Mouse (Mus musculus) urinary bladder, postnatal 36 days (tissue): ENCODE results near the gene Atf7ip.

ENCODE experiments used
- DNase-seq, 2 experiments: peaks; one replicate each; pipeline ENCODE4 v3.0.0; 2022; ENCODE audit warnings: low spot score in 2 of 2, mixed read lengths in 1 of 2

The Atf7ip gene

DNA sequence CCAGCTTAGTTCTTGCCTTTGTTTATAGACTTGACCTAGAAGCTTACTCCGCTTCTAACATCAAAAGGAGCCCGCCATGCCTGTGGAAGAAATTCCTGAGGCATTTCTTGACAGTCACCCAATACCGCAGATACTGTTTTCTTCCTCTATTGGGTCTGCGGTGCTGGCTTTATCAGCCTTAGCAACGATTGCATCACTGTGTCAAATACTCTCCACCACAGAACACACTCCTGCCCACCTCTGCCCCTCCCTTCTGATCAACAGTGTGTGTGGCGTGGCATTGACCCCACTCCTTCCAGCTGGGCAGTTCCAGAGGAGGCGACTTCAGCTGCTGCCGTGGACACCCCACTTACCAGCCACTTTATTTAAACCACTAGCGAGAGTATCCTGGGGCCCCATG, 139.8 kb downstream of the Atf7ip start:
- DNase-seq = no peak

DNA sequence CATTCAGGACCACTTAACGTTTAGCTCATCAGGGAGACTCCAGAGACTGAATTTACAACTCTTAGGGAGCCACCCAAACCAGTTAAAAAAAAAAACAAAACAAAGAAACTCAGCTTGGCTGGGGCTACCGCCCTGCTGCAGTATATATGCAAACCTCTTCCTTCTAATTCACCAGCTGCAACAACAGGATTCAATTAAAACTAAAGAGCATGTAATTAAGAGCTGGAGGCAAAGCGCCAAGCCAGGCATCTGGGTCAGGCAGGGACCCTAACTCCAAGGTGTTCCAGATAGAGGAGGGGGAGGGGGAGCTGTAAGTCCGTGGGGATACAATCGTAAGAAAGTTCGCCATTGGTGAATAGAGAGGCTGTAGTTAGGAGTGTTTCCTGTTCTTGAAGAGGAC, 140.2 kb downstream of the Atf7ip start:
- DNase-seq = no peak

GRCm38 (mm10) chr6:136647455-136647861, 141.5 kb downstream of the Atf7ip start:
- no peak for DNase-seq

GRCm38 (mm10) chr6:136650664-136651063, 144.7 kb downstream of the Atf7ip start:
- no peak for DNase-seq

DNA sequence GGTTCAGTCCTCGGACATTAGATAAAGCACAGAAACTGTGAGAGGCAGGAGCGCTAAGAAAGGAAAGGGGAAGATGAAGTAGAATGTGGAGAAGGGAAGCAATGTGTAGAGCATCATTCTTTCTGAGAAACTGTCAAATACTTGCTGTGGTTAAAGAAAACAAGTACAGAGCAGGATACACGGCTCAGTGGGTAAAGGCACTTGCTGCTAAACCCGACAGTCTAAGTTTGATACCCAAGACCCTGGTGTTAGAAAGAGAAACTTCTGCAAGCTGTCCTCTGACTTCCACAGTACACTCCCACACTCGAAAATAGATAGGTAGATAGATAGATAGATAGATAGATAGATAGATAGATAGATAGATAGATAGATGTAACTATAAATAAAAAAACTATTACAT, 147.4 kb downstream of the Atf7ip start:
- no peak for DNase-seq

- DNase-seq = no peak
Measured at GRCm38 (mm10) chr6:136654470-136654869, 148.5 kb downstream of the Atf7ip start.

GRCm38 (mm10) chr6:136655786-136656185, 149.8 kb downstream of the Atf7ip start:
- DNase-seq = no peak

- DNase-seq = no peak
Measured at GRCm38 (mm10) chr6:136658303-136658702, 152.3 kb downstream of the Atf7ip start.

DNA sequence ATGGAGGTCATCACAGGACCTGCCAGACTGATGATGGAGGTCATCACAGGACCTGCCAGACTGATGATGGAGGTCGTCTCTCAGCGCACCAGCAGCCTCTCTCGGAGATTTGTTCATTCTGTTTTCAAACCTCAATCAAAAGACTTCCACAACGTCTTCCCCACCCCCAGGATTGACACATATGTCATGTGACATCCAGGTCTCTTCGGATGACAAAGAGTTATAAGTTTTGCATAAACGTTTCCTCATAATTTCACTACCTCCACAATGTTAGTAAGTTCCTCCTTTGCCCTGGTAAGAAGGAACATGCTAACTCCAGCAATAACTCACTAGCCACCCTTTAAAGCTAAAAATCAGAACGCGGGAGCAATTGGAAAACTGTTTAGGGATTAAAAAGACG, 153.3 kb downstream of the Atf7ip start:
- no peak for DNase-seq
